Mouse (Mus musculus) urinary bladder, postnatal 10 days (tissue): Measurements from ENCODE around the gene Gpr3.

Experiments used
- DNase-seq: peaks from one replicate; pipeline ENCODE4 v3.0.0; 2022; ENCODE audit warnings: low spot score

The Gpr3 gene

GRCm38 (mm10) chr4:133170616-133171015 is 41.7 kb downstream of the Gpr3 start:
- no peak for DNase-seq

GRCm38 (mm10) chr4:133170056-133170524 is 42.2 kb downstream of the Gpr3 start:
- no peak for DNase-seq

- no peak for DNase-seq
These were observed 42.9 kb downstream of the Gpr3 start for GRCm38 (mm10) chr4:133169237-133170055.

- DNase-seq: no peak
These were observed 45.6 kb downstream of the Gpr3 start for GRCm38 (mm10) chr4:133166773-133167172.

GRCm38 (mm10) chr4:133162196-133162595 is 50.1 kb downstream of the Gpr3 start:
- DNase-seq: no peak

- no peak for DNase-seq
These were observed 51.5 kb downstream of the Gpr3 start for GRCm38 (mm10) chr4:133160821-133161220.

GRCm38 (mm10) chr4:133160211-133160610 is 52.1 kb downstream of the Gpr3 start:
- no peak for DNase-seq

GRCm38 (mm10) chr4:133159646-133160045 is 52.7 kb downstream of the Gpr3 start:
- no peak for DNase-seq
